Mouse (Mus musculus): ENCODE measurements around the gene Cass4.

Gene Cass4

GRCm38 (mm10) chr2:172384715-172385114, 8.9 kb upstream of the Cass4 start:
- DNase-seq (ENCODE audit: low spot score in 2 of 2) = no peak

GRCm38 (mm10) chr2:172390341-172390740, 3.3 kb upstream of the Cass4 start:
- DNase-seq (ENCODE audit: low spot score in 2 of 2) = peak in 1 of 2 experiments; percentile 44

- peak in 1 of 2 experiments; percentile 48 for DNase-seq (ENCODE audit: low spot score in 2 of 2)
Measured at GRCm38 (mm10) chr2:172392041-172392521, 1.5 kb upstream of the Cass4 start.

GRCm38 (mm10) chr2:172394052-172394392, 428 bp downstream of the Cass4 start:
- no peak for DNase-seq (ENCODE audit: low spot score in 2 of 2)

GRCm38 (mm10) chr2:172394671-172395070, 1.1 kb downstream of the Cass4 start:
- no peak for DNase-seq (ENCODE audit: low spot score in 2 of 2)

- DNase-seq (ENCODE audit: low spot score in 2 of 2) = no peak
Measured at GRCm38 (mm10) chr2:172395961-172396360, 2.4 kb downstream of the Cass4 start.

- DNase-seq (ENCODE audit: low spot score in 2 of 2) = peak in 1 of 2 experiments; percentile 34
Measured at GRCm38 (mm10) chr2:172399901-172400300, 6.3 kb downstream of the Cass4 start.

- peak in 1 of 2 experiments; percentile 39 for DNase-seq (ENCODE audit: low spot score in 2 of 2)
Measured at GRCm38 (mm10) chr2:172401116-172401825, 7.7 kb downstream of the Cass4 start.

GRCm38 (mm10) chr2:172404239-172404638, 10.6 kb downstream of the Cass4 start:
- DNase-seq (ENCODE audit: low spot score in 2 of 2) = no peak

GRCm38 (mm10) chr2:172405011-172405410, 11.4 kb downstream of the Cass4 start:
- DNase-seq (ENCODE audit: low spot score in 2 of 2) = no peak

- DNase-seq (ENCODE audit: low spot score in 2 of 2) = no peak
Measured at GRCm38 (mm10) chr2:172406173-172406572, 12.6 kb downstream of the Cass4 start.

GRCm38 (mm10) chr2:172407499-172407898, 13.9 kb downstream of the Cass4 start:
- no peak for DNase-seq (ENCODE audit: low spot score in 2 of 2)

- DNase-seq (ENCODE audit: low spot score in 2 of 2) = no peak
Measured at GRCm38 (mm10) chr2:172410686-172411085, 17.1 kb downstream of the Cass4 start.

GRCm38 (mm10) chr2:172411091-172411490, 17.5 kb downstream of the Cass4 start:
- no peak for DNase-seq (ENCODE audit: low spot score in 2 of 2)

GRCm38 (mm10) chr2:172412454-172412853, 18.9 kb downstream of the Cass4 start:
- DNase-seq (ENCODE audit: low spot score in 2 of 2) = no peak

GRCm38 (mm10) chr2:172413273-172413672, 19.7 kb downstream of the Cass4 start:
- no peak for DNase-seq (ENCODE audit: low spot score in 2 of 2)

- no peak for DNase-seq (ENCODE audit: low spot score in 2 of 2)
Measured at GRCm38 (mm10) chr2:172413894-172414293, 20.3 kb downstream of the Cass4 start.

GRCm38 (mm10) chr2:172416218-172416617, 22.6 kb downstream of the Cass4 start:
- no peak for DNase-seq (ENCODE audit: low spot score in 2 of 2)

- DNase-seq (ENCODE audit: low spot score in 2 of 2) = no peak
Measured at GRCm38 (mm10) chr2:172416876-172417275, 23.3 kb downstream of the Cass4 start.

- DNase-seq (ENCODE audit: low spot score in 2 of 2) = no peak
Measured at GRCm38 (mm10) chr2:172418208-172418607, 24.6 kb downstream of the Cass4 start.

GRCm38 (mm10) chr2:172430609-172431008, 37.0 kb downstream of the Cass4 start:
- DNase-seq (ENCODE audit: low spot score in 2 of 2) = no peak

- peak; percentile 75 to 82 for DNase-seq (ENCODE audit: low spot score in 2 of 2)
Measured at GRCm38 (mm10) chr2:172433746-172434145, 40.2 kb downstream of the Cass4 start.

GRCm38 (mm10) chr2:172437371-172437952, 43.9 kb downstream of the Cass4 start:
- no peak for DNase-seq (ENCODE audit: low spot score in 2 of 2)

Measured in thymus, postnatal 10 days (tissue).